Mouse (Mus musculus): ENCODE measurements around the gene Lmo2.
"Not testable (repeated sequence)": the region's sequence is repeated elsewhere in the genome, so short reads cannot be mapped to it uniquely, and the experiment has no call there.

Lmo2 gene

GRCm38 (mm10) chr2:103983146-103983545 is 25.4 kb downstream of the Lmo2 start:
- DNase-seq, result no peak

- DNase-seq, result not testable (repeated sequence)
These were observed 29.8 kb downstream of the Lmo2 start for GRCm38 (mm10) chr2:103987595-103987994.

GRCm38 (mm10) chr2:103989724-103990123 is 31.9 kb downstream of the Lmo2 start:
- DNase-seq, result no peak

- DNase-seq, result no peak
These were observed 33.5 kb downstream of the Lmo2 start for GRCm38 (mm10) chr2:103991303-103991702.

GRCm38 (mm10) chr2:103992162-103992561 is 34.4 kb downstream of the Lmo2 start:
- no peak for DNase-seq

GRCm38 (mm10) chr2:103992618-103993332 is 35.0 kb downstream of the Lmo2 start:
- DNase-seq, result no peak

- peak; percentile 14 for DNase-seq
These were observed 43.3 kb downstream of the Lmo2 start for GRCm38 (mm10) chr2:104001076-104001475.

GRCm38 (mm10) chr2:104001861-104002260 is 44.1 kb downstream of the Lmo2 start:
- no peak for DNase-seq

GRCm38 (mm10) chr2:104002711-104003413 is 45.1 kb downstream of the Lmo2 start:
- peak; percentile 40 for DNase-seq

- DNase-seq, result no peak
These were observed 50.2 kb downstream of the Lmo2 start for GRCm38 (mm10) chr2:104007793-104008519.

GRCm38 (mm10) chr2:104008853-104009252 is 51.1 kb downstream of the Lmo2 start:
- not testable (repeated sequence) for DNase-seq

- DNase-seq, result no peak
These were observed 65.3 kb downstream of the Lmo2 start for GRCm38 (mm10) chr2:104023096-104023495.

- no peak for DNase-seq
These were observed 66.9 kb downstream of the Lmo2 start for GRCm38 (mm10) chr2:104024656-104025055.

GRCm38 (mm10) chr2:104027458-104028138 is 69.8 kb downstream of the Lmo2 start, which contains the start of gene Fbxo3:
Fbxo3 (plus strand) TSS chr2:104027721.
- DNase-seq, result peak; percentile 94

GRCm38 (mm10) chr2:104028139-104028723 is 70.4 kb downstream of the Lmo2 start, which contains the start of gene 4931422A03Rik:
4931422A03Rik (minus strand) TSS chr2:104028361.
- DNase-seq, result no peak

- DNase-seq, result no peak
These were observed 71.3 kb downstream of the Lmo2 start for GRCm38 (mm10) chr2:104029074-104029473.

- no peak for DNase-seq
These were observed 72.6 kb downstream of the Lmo2 start for GRCm38 (mm10) chr2:104030381-104030780.
